ENCODE assay signal across 22 mouse cellular contexts in genomic region chr16:34325161-34325560, GRCm38 (mm10).
DNase-seq lines count a peak whose midpoint lies in the region; ATAC-seq and TF ChIP-seq lines count a peak whose summit lies in the region.
"Had no signal": no experiment of that assay in that cellular context is flagged by ENCODE, and none has a peak within 500 bp of the region (broad histone marks: within the 10 kb centered on the region; RNA-seq: fewer than 3 reads in every experiment).

No protein-coding gene starts in this region.

- ATAC-seq in liver, postnatal 0 days = no peak
- ATAC-seq: forebrain, embryonic 15.5 days; Patski had no signal

- DNase-seq in gastrocnemius, adult 2 months = no peak
- no peak for DNase-seq in gastrocnemius, postnatal 14 days
- peak; percentile 42 for DNase-seq in kidney, adult 9 months
- no peak for DNase-seq in kidney, adult 18-20 months
- DNase-seq in liver, adult 2 months (ENCODE audit: extremely low read depth, low read depth, low spot score) = peak; percentile 79
- no peak for DNase-seq in liver, postnatal 0 days
- DNase-seq: adrenal gland, postnatal 10 days; adrenal gland, postnatal 36 days; B cell, adult 2 months; cerebellum, adult 2 months; embryo, embryonic 11 days; gastrocnemius, postnatal 10 days had no signal

- H3K4me1 ChIP-seq in liver, adult 2 months (ENCODE audit: control insufficient read depth, insufficient read depth, low read length) = peaks cover 25% of the 10 kb centered on the region
- no peaks in the 10 kb centered on the region; the same call in 1 of the 2 replicates for H3K4me1 ChIP-seq in liver, postnatal 0 days (ENCODE audit: insufficient read depth)

- H3K4me2 ChIP-seq in liver, postnatal 0 days (ENCODE audit: low read depth, low read length) = no peak overlapping the region
- H3K4me2 ChIP-seq: embryonic facial prominence, embryonic 13.5 days; forebrain, embryonic 12.5 days; forebrain, embryonic 15.5 days; heart, embryonic 11.5 days; hindbrain, embryonic 12.5 days; hindbrain, embryonic 15.5 days had no signal

- no peak for TF ChIP-seq CTCF in gastrocnemius, adult 2 months (IDR thresholded peaks at IDR 0.05)
- TF ChIP-seq CTCF in liver, adult 2 months (IDR thresholded peaks at IDR 0.05; ENCODE audit: low read depth, low read length) = no peak
- no peak for TF ChIP-seq CTCF in liver, postnatal 0 days (IDR thresholded peaks at IDR 0.05; ENCODE audit: low read depth)

- H3K27me3 ChIP-seq in liver, adult 2 months (ENCODE audit: control insufficient read depth, insufficient read depth, low read length) = no peaks in the 10 kb centered on the region
- no peaks in the 10 kb centered on the region for H3K27me3 ChIP-seq in liver, postnatal 0 days (ENCODE audit: insufficient read depth, low read length)
- H3K27me3 ChIP-seq: embryonic facial prominence, embryonic 13.5 days; forebrain, embryonic 12.5 days; forebrain, embryonic 15.5 days; hindbrain, embryonic 12.5 days; hindbrain, embryonic 15.5 days; Patski had no signal

- H3K9ac ChIP-seq in liver, adult 2 months (ENCODE audit: low read depth, low read length) = no peak overlapping the region
- no peak overlapping the region for H3K9ac ChIP-seq in liver, postnatal 0 days (replicated peaks)
- H3K9ac ChIP-seq: embryonic facial prominence, embryonic 13.5 days; forebrain, embryonic 12.5 days; forebrain, embryonic 15.5 days; hindbrain, embryonic 12.5 days; hindbrain, embryonic 15.5 days had no signal

- TF ChIP-seq POLR2A in liver, adult 2 months (IDR thresholded peaks at IDR 0.05; ENCODE audit: extremely low read depth, insufficient read depth, low read length) = no peak

- TF ChIP-seq EP300 in liver, postnatal 0 days (IDR thresholded peaks at IDR 0.05; ENCODE audit: low read depth) = no peak

- H3K4me3 ChIP-seq in gastrocnemius, adult 2 months = no peak overlapping the region
- no peak overlapping the region for H3K4me3 ChIP-seq in liver, adult 2 months (ENCODE audit: insufficient read depth, low read depth, low read length)
- H3K4me3 ChIP-seq in liver, postnatal 0 days (ENCODE audit: low read depth, low read length) = no peak overlapping the region
- H3K4me3 ChIP-seq: embryonic facial prominence, embryonic 10.5 days; embryonic facial prominence, embryonic 13.5 days; erythroblast, embryonic 14.5 days; forebrain, embryonic 12.5 days; forebrain, embryonic 15.5 days; hindbrain, embryonic 12.5 days; hindbrain, embryonic 15.5 days had no signal

- intact Hi-C loops in gastrocnemius, adult 2 months (cut with DNase I) = no loop called here
- intact Hi-C loops in gastrocnemius, postnatal 14 days (cut with DNase I; ENCODE audit: low total_unique reads) = no loop called here

- no peaks in the 10 kb centered on the region for H3K79me2 ChIP-seq in liver, adult 2 months (ENCODE audit: control insufficient read depth, insufficient read depth, low read length)

- no peaks in the 10 kb centered on the region for H3K36me3 ChIP-seq in liver, adult 2 months (ENCODE audit: control insufficient read depth, insufficient read depth, low read length)
- no peaks in the 10 kb centered on the region for H3K36me3 ChIP-seq in liver, postnatal 0 days (replicated peaks; ENCODE audit: insufficient read depth, low read length)
- H3K36me3 ChIP-seq: forebrain, embryonic 12.5 days; forebrain, embryonic 15.5 days; G1E; hindbrain, embryonic 15.5 days had no signal

- WGBS in liver, adult 2 months = 46% methylated on average over 4 of the region's 4 CpGs
- WGBS in liver, postnatal 0 days (ENCODE audit: insufficient replicate concordance) = 75% methylated on average over 4 of the region's 4 CpGs

- no peaks in the 10 kb centered on the region for H3K9me3 ChIP-seq in liver, postnatal 0 days (ENCODE audit: low read length)
- H3K9me3 ChIP-seq: embryonic facial prominence, embryonic 10.5 days; embryonic facial prominence, embryonic 13.5 days; forebrain, embryonic 12.5 days; forebrain, embryonic 15.5 days; G1E; hindbrain, embryonic 12.5 days; hindbrain, embryonic 15.5 days had no signal

- H3K27ac ChIP-seq in gastrocnemius, adult 2 months = peak overlapping the region; percentile 35; the same call in 1 of the 2 replicates
- peak overlapping the region; percentile 51 for H3K27ac ChIP-seq in liver, adult 2 months (replicated peaks; ENCODE audit: insufficient read depth, low read depth, low read length)
- H3K27ac ChIP-seq in liver, postnatal 0 days (ENCODE audit: low read depth) = no peak overlapping the region
- H3K27ac ChIP-seq: embryonic facial prominence, embryonic 10.5 days; embryonic facial prominence, embryonic 13.5 days; forebrain, embryonic 12.5 days; forebrain, embryonic 15.5 days; hindbrain, embryonic 12.5 days; hindbrain, embryonic 15.5 days had no signal

Comparison
In these comparisons a context has a peak if more than half of its experiments do, and no peak if none do; other contexts are left out.
1. DNase-seq: peak in kidney, adult 9 months (single experiment) and liver, adult 2 months (single experiment); none in gastrocnemius, adult 2 months (single experiment), gastrocnemius, postnatal 14 days (single experiment), kidney, adult 18-20 months (single experiment) and liver, postnatal 0 days (single experiment).